14 mouse cellular contexts compared by ENCODE assay signal in genomic region chr7:122409945-122410344, GRCm38 (mm10).
"Had no signal": no experiment of that assay in that cellular context is flagged by ENCODE, and none has a peak within 500 bp of the region (broad histone marks: within the 10 kb centered on the region; RNA-seq: fewer than 3 reads in every experiment).

No protein-coding gene starts in this region.

- H3K27ac ChIP-seq: intestine, embryonic 15.5 days; kidney, embryonic 15.5 days; limb, embryonic 15.5 days; liver, embryonic 13.5 days; midbrain, embryonic 12.5 days; neural tube, embryonic 15.5 days had no signal

- ATAC-seq: intestine, embryonic 15.5 days; midbrain, embryonic 16.5 days had no signal

- H3K36me3 ChIP-seq: intestine, embryonic 15.5 days; kidney, embryonic 15.5 days; limb, embryonic 15.5 days; liver, embryonic 13.5 days; midbrain, embryonic 12.5 days; neural tube, embryonic 15.5 days had no signal

- H3K4me3 ChIP-seq: intestine, embryonic 15.5 days; kidney, embryonic 15.5 days; limb, embryonic 15.5 days; liver, embryonic 13.5 days; midbrain, embryonic 12.5 days; neural tube, embryonic 15.5 days had no signal

- H3K9ac ChIP-seq: intestine, embryonic 15.5 days; kidney, embryonic 15.5 days; limb, embryonic 15.5 days; liver, embryonic 13.5 days; midbrain, embryonic 12.5 days; neural tube, embryonic 15.5 days had no signal

- H3K9me3 ChIP-seq: intestine, embryonic 15.5 days; kidney, embryonic 15.5 days; limb, embryonic 15.5 days; liver, embryonic 13.5 days; midbrain, embryonic 12.5 days; neural tube, embryonic 15.5 days had no signal

- H3K27me3 ChIP-seq: intestine, embryonic 15.5 days; kidney, embryonic 15.5 days; limb, embryonic 15.5 days; liver, embryonic 13.5 days; midbrain, embryonic 12.5 days; neural tube, embryonic 15.5 days had no signal

- H3K4me2 ChIP-seq: intestine, embryonic 15.5 days; kidney, embryonic 15.5 days; limb, embryonic 15.5 days; liver, embryonic 13.5 days; midbrain, embryonic 12.5 days; neural tube, embryonic 15.5 days had no signal

- DNase-seq: kidney, adult 2 months; kidney, postnatal 14 days; layer of hippocampus, adult 9-11 months; layer of hippocampus, postnatal 36 days; liver, embryonic 13.5 days; lung, adult 18-20 months; spleen, adult 18-20 months; thymus, postnatal 4 days had no signal
